Mouse (Mus musculus) megakaryocyte-erythroid progenitor cell, adult 5-6 weeks (primary cell): ENCODE measurements around the gene Dlgap1. TPM values are rescaled to one million over a fixed set of nuclear protein-coding genes. Genes with fewer than 3 reads are reported as not detected.

Source experiments
- ATAC-seq: replicated peaks from 2 replicates; pipeline ENCODE4 v1.8.0; 2016; ENCODE audit warnings: mild to moderate bottlenecking, inconsistent platforms; ENCODE audit not compliant: severe bottlenecking, poor library complexity, low FRiP score, low TSS enrichment
- total RNA-seq, 2 experiments: library from RNA; stranded (forward) in 1 of 2; stranded (reverse) in 1 of 2; fragments of 200-1000, 215-1000 nt in 1 of 2; fragments of >200 nt in 1 of 2; fragmentation: Nextera tagmentation in 1 of 2; gene quantifications; 2 replicates each; pipeline ENCODE4 v1.2.3; 2014 to 2017

Gene Dlgap1
- total RNA-seq, 2 experiments from 2014 or later = not detected

GRCm38 (mm10) chr17:70589140-70589539 lies 620.3 kb downstream of the Dlgap1 start:
- no peak for ATAC-seq

GRCm38 (mm10) chr17:70590506-70590905 lies 621.6 kb downstream of the Dlgap1 start:
- no peak for ATAC-seq

- no peak for ATAC-seq
Measured at GRCm38 (mm10) chr17:70594277-70594676, 625.4 kb downstream of the Dlgap1 start.

- no peak for ATAC-seq
Measured at GRCm38 (mm10) chr17:70596326-70596725, 627.5 kb downstream of the Dlgap1 start.

- ATAC-seq = no peak
Measured at GRCm38 (mm10) chr17:70600462-70600861, 631.6 kb downstream of the Dlgap1 start.

- no peak for ATAC-seq
Measured at GRCm38 (mm10) chr17:70602051-70602450, 633.2 kb downstream of the Dlgap1 start.

GRCm38 (mm10) chr17:70605659-70606058 lies 636.8 kb downstream of the Dlgap1 start:
- ATAC-seq = no peak

GRCm38 (mm10) chr17:70612171-70612570 lies 643.3 kb downstream of the Dlgap1 start:
- ATAC-seq = no peak

GRCm38 (mm10) chr17:70613897-70614296 lies 645.0 kb downstream of the Dlgap1 start:
- ATAC-seq = no peak

GRCm38 (mm10) chr17:70614407-70615060 lies 645.7 kb downstream of the Dlgap1 start:
- no peak for ATAC-seq

- ATAC-seq = no peak
Measured at GRCm38 (mm10) chr17:70622493-70622892, 653.6 kb downstream of the Dlgap1 start.

- ATAC-seq = no peak
Measured at GRCm38 (mm10) chr17:70626396-70626795, 657.5 kb downstream of the Dlgap1 start.

- ATAC-seq = no peak
Measured at GRCm38 (mm10) chr17:70626925-70627324, 658.1 kb downstream of the Dlgap1 start.

GRCm38 (mm10) chr17:70629653-70630378 lies 660.9 kb downstream of the Dlgap1 start:
- ATAC-seq = no peak

- ATAC-seq = peak; percentile 91
Measured at GRCm38 (mm10) chr17:70633181-70633944, 664.5 kb downstream of the Dlgap1 start.

GRCm38 (mm10) chr17:70643211-70643610 lies 674.3 kb downstream of the Dlgap1 start:
- ATAC-seq = 0 out of 2 replicates have a peak, but pooled peaks have one; percentile 30

- no peak for ATAC-seq
Measured at GRCm38 (mm10) chr17:70646641-70647040, 677.8 kb downstream of the Dlgap1 start.

GRCm38 (mm10) chr17:70661382-70661781 lies 692.5 kb downstream of the Dlgap1 start:
- ATAC-seq = no peak

GRCm38 (mm10) chr17:70663992-70664391 lies 695.1 kb downstream of the Dlgap1 start:
- no peak for ATAC-seq

GRCm38 (mm10) chr17:70664484-70665040 lies 695.7 kb downstream of the Dlgap1 start:
- no peak for ATAC-seq
